27 mouse cellular contexts compared by ENCODE assay signal in genomic region chr4:117110249-117110648, GRCm38 (mm10). TPM values are rescaled to one million over a fixed set of nuclear protein-coding genes. Genes with fewer than 3 reads are reported as not detected.
A peak's percentile ranks its signal among the peaks of the same experiment; 100 is the strongest.
DNase-seq lines count a peak whose midpoint lies in the region; ATAC-seq and TF ChIP-seq lines count a peak whose summit lies in the region.
"Had no signal": no experiment of that assay in that cellular context is flagged by ENCODE, and none has a peak within 500 bp of the region (broad histone marks: within the 10 kb centered on the region; RNA-seq: fewer than 3 reads in every experiment).

No protein-coding gene starts in this region.

- ATAC-seq in erythroblast, adult 5-6 weeks (replicated peaks; ENCODE audit: low FRiP score, poor library complexity, severe bottlenecking) = no peak
- no peak for ATAC-seq in intestine, embryonic 15.5 days
- ATAC-seq: activated CD4-positive, CD25-positive, alpha-beta regulatory T cell, adult 4 months; forebrain, embryonic 14.5 days; forebrain, postnatal 0 days had no signal

- no peak overlapping the region for H3K4me3 ChIP-seq in thymus, adult 2 months (ENCODE audit: control insufficient read depth, insufficient read depth, low read length)
- peak overlapping the region; percentile 73 for H3K4me3 ChIP-seq in E14TG2a.4 (replicated peaks; ENCODE audit: low read length)
- H3K4me3 ChIP-seq in limb, embryonic 10.5 days = no peak overlapping the region
- no peak overlapping the region for H3K4me3 ChIP-seq in intestine, embryonic 15.5 days (replicated peaks)
- H3K4me3 ChIP-seq: gastrocnemius, adult 2 months; heart, adult 2 months; heart, embryonic 10.5 days; heart, embryonic 13.5 days; hindbrain, embryonic 12.5 days; hindbrain, embryonic 15.5 days had no signal

- H3K9ac ChIP-seq in intestine, embryonic 15.5 days = no peak overlapping the region
- H3K9ac ChIP-seq: forebrain, postnatal 0 days; heart, embryonic 13.5 days; hindbrain, embryonic 12.5 days; hindbrain, embryonic 15.5 days had no signal

- H3K4me1 ChIP-seq in thymus, adult 2 months (replicated peaks; ENCODE audit: control insufficient read depth, insufficient read depth, low read length) = peaks cover 5% of the 10 kb centered on the region; the same call in 1 of the 2 replicates
- H3K4me1 ChIP-seq in E14TG2a.4 (replicated peaks; ENCODE audit: low read depth, low read length) = peaks cover 75% of the 10 kb centered on the region
- H3K4me1 ChIP-seq in limb, embryonic 10.5 days = 0 out of 2 replicates have a peak, but pooled peaks cover 3% of the 10 kb centered on the region
- no peaks in the 10 kb centered on the region for H3K4me1 ChIP-seq in intestine, embryonic 15.5 days (replicated peaks)
- H3K4me1 ChIP-seq: hindbrain, embryonic 15.5 days had no signal

- no peak for TF ChIP-seq POLR2A in thymus, adult 2 months (IDR thresholded peaks at IDR 0.05; ENCODE audit: control insufficient read depth, extremely low read depth, insufficient read depth, low read length, poor library complexity)

- no peak overlapping the region for H3K4me2 ChIP-seq in intestine, embryonic 15.5 days (replicated peaks)
- H3K4me2 ChIP-seq: heart, embryonic 13.5 days; hindbrain, embryonic 12.5 days; hindbrain, embryonic 15.5 days had no signal

- WGBS in thymus, adult 2 months = 74% methylated on average over 13 of the region's 13 CpGs
- WGBS in limb, embryonic 10.5 days = 94% methylated on average over 13 of the region's 13 CpGs
- 93% methylated on average over 13 of the region's 13 CpGs for WGBS in intestine, embryonic 15.5 days

- H3K27me3 ChIP-seq in thymus, adult 2 months (ENCODE audit: control insufficient read depth, insufficient read depth, low read length) = no peaks in the 10 kb centered on the region
- no peaks in the 10 kb centered on the region for H3K27me3 ChIP-seq in E14TG2a.4 (ENCODE audit: insufficient read depth, low read length)
- H3K27me3 ChIP-seq in limb, embryonic 10.5 days (ENCODE audit: low read depth, poor library complexity, severe bottlenecking) = no peaks in the 10 kb centered on the region
- no peaks in the 10 kb centered on the region for H3K27me3 ChIP-seq in intestine, embryonic 15.5 days (replicated peaks)
- H3K27me3 ChIP-seq: heart, embryonic 13.5 days; hindbrain, embryonic 12.5 days; hindbrain, embryonic 15.5 days had no signal

- H3K36me3 ChIP-seq in thymus, adult 2 months (ENCODE audit: control insufficient read depth, insufficient read depth, low read length) = no peaks in the 10 kb centered on the region
- peaks cover 98% of the 10 kb centered on the region for H3K36me3 ChIP-seq in E14TG2a.4 (ENCODE audit: insufficient read depth, low read length)
- peaks cover 93% of the 10 kb centered on the region for H3K36me3 ChIP-seq in limb, embryonic 10.5 days
- H3K36me3 ChIP-seq in intestine, embryonic 15.5 days = no peaks in the 10 kb centered on the region

- no peaks in the 10 kb centered on the region for H3K9me3 ChIP-seq in E14TG2a.4 (ENCODE audit: low read length)
- no peaks in the 10 kb centered on the region for H3K9me3 ChIP-seq in limb, embryonic 10.5 days (replicated peaks)
- no peaks in the 10 kb centered on the region for H3K9me3 ChIP-seq in intestine, embryonic 15.5 days
- H3K9me3 ChIP-seq: heart, embryonic 10.5 days; heart, embryonic 13.5 days; hindbrain, embryonic 12.5 days; hindbrain, embryonic 15.5 days had no signal

- peak; percentile 45 for DNase-seq in thymus, postnatal 0 days (ENCODE audit: low spot score)
- DNase-seq in thymus, adult 2 months = no peak
- peak; percentile 54 for DNase-seq in A20 (ENCODE audit: low read depth, low spot score)
- DNase-seq in limb, embryonic 10.5 days (ENCODE audit: low spot score) = no peak
- DNase-seq in gastrocnemius, postnatal 25 days = no peak
- DNase-seq: adrenal gland, adult 8-10 months; adrenal gland, postnatal 25 days; cerebellum, adult 11-12 months; cerebellum, adult 9-10 months; cerebellum, postnatal 14 days; forebrain, postnatal 0 days; gastrocnemius, adult 2 months; gastrocnemius, postnatal 14 days; heart, adult 2 months; heart, postnatal 14 days had no signal

- no peak for TF ChIP-seq CTCF in thymus, adult 2 months (IDR thresholded peaks at IDR 0.05; ENCODE audit: borderline replicate concordance, control insufficient read depth, extremely low read depth, insufficient read depth, low read length, poor library complexity)
- TF ChIP-seq CTCF in E14TG2a.4 (conservative IDR thresholded peaks at IDR 0.05; ENCODE audit: low read length) = no peak

- H3K27ac ChIP-seq in thymus, adult 2 months (ENCODE audit: control insufficient read depth, insufficient read depth, low read length) = no peak overlapping the region
- peak overlapping the region; percentile 15; the same call in 1 of the 2 replicates for H3K27ac ChIP-seq in limb, embryonic 10.5 days
- no peak overlapping the region for H3K27ac ChIP-seq in intestine, embryonic 15.5 days
- H3K27ac ChIP-seq: gastrocnemius, adult 2 months; heart, adult 2 months; heart, embryonic 10.5 days; heart, embryonic 13.5 days; hindbrain, embryonic 12.5 days; hindbrain, embryonic 15.5 days had no signal

RNA-seq across cellular contexts. Expression of gene Ptch2, which starts 14.4 kb away (rescaled TPM):
- 0.39 and 0.44 TPM in 2 replicates for polyA plus RNA-seq in thymus, postnatal 0 days (2015; fragmentation: Nextera tagmentation; extraction: Ambion mirVana)
- polyA plus RNA-seq in thymus, adult 2 months (2012; rRNA removed) = 0.89 and 0.92 TPM in 2 replicates
- polyA plus RNA-seq in limb, embryonic 10.5 days (2016; fragmentation: Nextera tagmentation; extraction: Ambion mirVana) = 8.4 and 9.0 TPM in 2 replicates
- total RNA-seq in erythroblast, adult 5-6 weeks (2015; ENCODE audit: low replicate concordance) = 0.19 and 0.21 TPM in 2 replicates
- 0.09 TPM in 1 of 2 replicates, not detected in the other for total RNA-seq in erythroblast, adult 5-6 weeks (2017; ENCODE audit: low replicate concordance)
- total RNA-seq in gastrocnemius, postnatal 25 days (2021) = 1 to 10 TPM; 1.5 to 1.8 TPM
- polyA plus RNA-seq in intestine, embryonic 15.5 days (2015; fragmentation: Nextera tagmentation; extraction: Ambion mirVana) = 5.6 and 5.9 TPM in 2 replicates
- total RNA-seq: hematopoietic stem cell, adult 5-6 weeks had no signal
- polyA plus RNA-seq: activated CD4-positive, CD25-positive, alpha-beta regulatory T cell, adult 4 months had no signal

RNA-seq across cellular contexts. Expression of gene Btbd19, which starts 15.3 kb away (rescaled TPM):
- 15.7 and 19.2 TPM in 2 replicates for polyA plus RNA-seq in thymus, postnatal 0 days (2015; fragmentation: Nextera tagmentation; extraction: Ambion mirVana)
- 18.6 and 20.3 TPM in 2 replicates for polyA plus RNA-seq in thymus, adult 2 months (2012; rRNA removed)
- 5.5 and 5.9 TPM in 2 replicates for polyA plus RNA-seq in limb, embryonic 10.5 days (2016; fragmentation: Nextera tagmentation; extraction: Ambion mirVana)
- total RNA-seq in erythroblast, adult 5-6 weeks (2015; ENCODE audit: low replicate concordance) = 1.0 and 3.1 TPM in 2 replicates
- total RNA-seq in erythroblast, adult 5-6 weeks (2017; ENCODE audit: low replicate concordance) = 0.68 and 1.3 TPM in 2 replicates
- 1 to 10 TPM; 2.0 to 3.0 TPM for total RNA-seq in gastrocnemius, postnatal 25 days (2021)
- polyA plus RNA-seq in intestine, embryonic 15.5 days (2015; fragmentation: Nextera tagmentation; extraction: Ambion mirVana) = 6.0 and 7.6 TPM in 2 replicates

RNA-seq across cellular contexts. Expression of gene Tctex1d4, which starts 16.3 kb away (rescaled TPM):
- 1.0 and 1.8 TPM in 2 replicates for polyA plus RNA-seq in thymus, postnatal 0 days (2015; fragmentation: Nextera tagmentation; extraction: Ambion mirVana)
- 1.1 and 2.0 TPM in 2 replicates for polyA plus RNA-seq in thymus, adult 2 months (2012; rRNA removed)
- polyA plus RNA-seq in limb, embryonic 10.5 days (2016; fragmentation: Nextera tagmentation; extraction: Ambion mirVana) = not detected in 2 replicates
- not detected in 2 replicates for total RNA-seq in erythroblast, adult 5-6 weeks (2015; ENCODE audit: low replicate concordance)
- total RNA-seq in erythroblast, adult 5-6 weeks (2017; ENCODE audit: low replicate concordance) = not detected in 2 replicates
- total RNA-seq in gastrocnemius, postnatal 25 days (2021) = not detected
- polyA plus RNA-seq in intestine, embryonic 15.5 days (2015; fragmentation: Nextera tagmentation; extraction: Ambion mirVana) = not detected in 2 replicates
- total RNA-seq: adrenal gland, adult 8-10 months; adrenal gland, postnatal 25 days; gastrocnemius, adult 2 months; gastrocnemius, postnatal 14 days; heart, adult 2 months; heart, postnatal 14 days; hematopoietic stem cell, adult 5-6 weeks had no signal
- polyA plus RNA-seq: embryonic facial prominence, embryonic 11.5 days; forebrain, embryonic 11.5 days; heart, embryonic 10.5 days; heart, embryonic 13.5 days; hindbrain, embryonic 12.5 days had no signal

RNA-seq across cellular contexts. Expression of gene Plk3, which starts 23.5 kb away (rescaled TPM):
- polyA plus RNA-seq in thymus, postnatal 0 days (2015; fragmentation: Nextera tagmentation; extraction: Ambion mirVana) = 3.4 and 4.1 TPM in 2 replicates
- polyA plus RNA-seq in thymus, adult 2 months (2012; rRNA removed) = 18.0 and 21.4 TPM in 2 replicates
- 2.5 and 3.5 TPM in 2 replicates for polyA plus RNA-seq in limb, embryonic 10.5 days (2016; fragmentation: Nextera tagmentation; extraction: Ambion mirVana)
- 0.42 TPM in 1 of 2 replicates, not detected in the other for total RNA-seq in erythroblast, adult 5-6 weeks (2015; ENCODE audit: low replicate concordance)
- total RNA-seq in erythroblast, adult 5-6 weeks (2017; ENCODE audit: low replicate concordance) = 1.7 TPM in 1 of 2 replicates, not detected in the other
- total RNA-seq in gastrocnemius, postnatal 25 days (2021) = under 1 TPM; 0.51 to 0.62 TPM
- polyA plus RNA-seq in intestine, embryonic 15.5 days (2015; fragmentation: Nextera tagmentation; extraction: Ambion mirVana) = 3.6 and 3.7 TPM in 2 replicates

RNA-seq across cellular contexts. Expression of gene Rps8, which starts 45.8 kb away (rescaled TPM):
- 1,163 and 1,165 TPM in 2 replicates for polyA plus RNA-seq in thymus, postnatal 0 days (2015; fragmentation: Nextera tagmentation; extraction: Ambion mirVana)
- polyA plus RNA-seq in thymus, adult 2 months (2012; rRNA removed) = 698 and 732 TPM in 2 replicates
- polyA plus RNA-seq in limb, embryonic 10.5 days (2016; fragmentation: Nextera tagmentation; extraction: Ambion mirVana) = 842 and 1,039 TPM in 2 replicates
- total RNA-seq in erythroblast, adult 5-6 weeks (2015; ENCODE audit: low replicate concordance) = 981 and 1,137 TPM in 2 replicates
- 281 and 366 TPM in 2 replicates for total RNA-seq in erythroblast, adult 5-6 weeks (2017; ENCODE audit: low replicate concordance)
- 100 to 1,000 TPM; 527 to 576 TPM for total RNA-seq in gastrocnemius, postnatal 25 days (2021)
- polyA plus RNA-seq in intestine, embryonic 15.5 days (2015; fragmentation: Nextera tagmentation; extraction: Ambion mirVana) = 1,027 and 1,033 TPM in 2 replicates

Comparison
In these comparisons a context has a peak if more than half of its experiments do, and no peak if none do; other contexts are left out.
1. DNase-seq: peak in thymus, postnatal 0 days (single experiment) and A20 (single experiment); none in thymus, adult 2 months (single experiment), limb, embryonic 10.5 days (single experiment) and gastrocnemius, postnatal 25 days (single experiment).